Mouse (Mus musculus) mouse embryonic stem cell (cell line): ENCODE measurements around the gene Tpst1.

Source experiments
- in situ Hi-C, 2 experiments: fragments of 300-500 bp; cut with MboI; formaldehyde crosslinking; loops; 1 replicate in 1 of 2; 3 replicates in 1 of 2; pipeline ENCODE4 v1.14.3; 2019 to 2020; ENCODE audit warnings: low sequenced_read_pairs in 2 of 2, low pct_unique_long_range_greater_than_20kb in 1 of 2, mixed read lengths in 1 of 2; ENCODE audit not compliant: unreplicated experiment in 1 of 2

Gene Tpst1

GRCm38 (mm10) chr5:130050416-130050815 lies 22.7 kb upstream of the Tpst1 start:
- in situ Hi-C loops, result no loop called here

- in situ Hi-C loops, result no loop called here
Measured at GRCm38 (mm10) chr5:130051073-130051860, 21.9 kb upstream of the Tpst1 start.

GRCm38 (mm10) chr5:130052510-130052909 lies 20.6 kb upstream of the Tpst1 start:
- in situ Hi-C loops, result no loop called here

- in situ Hi-C loops, result no loop called here
Measured at GRCm38 (mm10) chr5:130052955-130053354, 20.2 kb upstream of the Tpst1 start.

- in situ Hi-C loops, result no loop called here
Measured at GRCm38 (mm10) chr5:130055688-130056087, 17.4 kb upstream of the Tpst1 start.

- in situ Hi-C loops, result no loop called here
Measured at GRCm38 (mm10) chr5:130056303-130056702, 16.8 kb upstream of the Tpst1 start.

GRCm38 (mm10) chr5:130059413-130060328 lies 13.5 kb upstream of the Tpst1 start:
- in situ Hi-C loops, result no loop called here

- in situ Hi-C loops, result no loop called here
Measured at GRCm38 (mm10) chr5:130060329-130060665, 12.8 kb upstream of the Tpst1 start.

GRCm38 (mm10) chr5:130062096-130062495 lies 11.0 kb upstream of the Tpst1 start:
- in situ Hi-C loops, result no loop called here

- in situ Hi-C loops, result no loop called here
Measured at GRCm38 (mm10) chr5:130063760-130064159, 9.4 kb upstream of the Tpst1 start.

GRCm38 (mm10) chr5:130065579-130065978 lies 7.5 kb upstream of the Tpst1 start:
- in situ Hi-C loops, result no loop called here

GRCm38 (mm10) chr5:130067841-130068264 lies 5.3 kb upstream of the Tpst1 start:
- in situ Hi-C loops, result no loop called here

- in situ Hi-C loops, result no loop called here
Measured at GRCm38 (mm10) chr5:130074491-130074890, 1.4 kb downstream of the Tpst1 start.

- in situ Hi-C loops, result no loop called here
Measured at GRCm38 (mm10) chr5:130076396-130076795, 3.3 kb downstream of the Tpst1 start.

GRCm38 (mm10) chr5:130078096-130078833 lies 5.1 kb downstream of the Tpst1 start:
- in situ Hi-C loops, result no loop called here

GRCm38 (mm10) chr5:130078834-130079156 lies 5.7 kb downstream of the Tpst1 start:
- in situ Hi-C loops, result no loop called here

GRCm38 (mm10) chr5:130079202-130080050 lies 6.3 kb downstream of the Tpst1 start:
- in situ Hi-C loops, result loop anchor here in 1 of 2 experiments (5.0 kb wide), 1 partner anchor 58 kb away; no protein-coding TSS in a partner anchor

GRCm38 (mm10) chr5:130080051-130080681 lies 7.0 kb downstream of the Tpst1 start:
- in situ Hi-C loops, result loop anchor here in 1 of 2 experiments (5.0 kb wide), 1 partner anchor 57 kb away; no protein-coding TSS in a partner anchor
